Mouse (Mus musculus) cortical plate, adult 2 months (tissue): ENCODE data around the gene Cnot2. TPM values are rescaled to one million over a fixed set of nuclear protein-coding genes. Genes with fewer than 3 reads are reported as not detected.

Source experiments
- H3K27ac ChIP-seq: fragments of 200-500 bp; 2 replicates; pipeline ENCODE4 v1.5.1; 2012; ENCODE audit warnings: low read length, control low read depth, inconsistent platforms; ENCODE audit not compliant: insufficient read depth
- H3K4me1 ChIP-seq: fragments of 200-500 bp; 2 replicates; pipeline ENCODE4 v1.6.1; 2011; ENCODE audit warnings: low read length; ENCODE audit not compliant: control insufficient read depth, insufficient read depth
- H3K4me3 ChIP-seq: fragments of 200-500 bp; 2 replicates; pipeline ENCODE4 v1.5.1; 2011; ENCODE audit warnings: mild to moderate bottlenecking, low read length, control low read depth; ENCODE audit not compliant: insufficient read depth
- CTCF ChIP-seq: fragments of 200-500 bp; IDR thresholded peaks from 2 replicates; pipeline ENCODE4 v1.5.1; 2011; ENCODE audit warnings: mild to moderate bottlenecking, control low read depth, low read length; ENCODE audit not compliant: insufficient read depth; ENCODE audit errors: extremely low read depth
- POLR2A ChIP-seq: fragments of 200-500 bp; IDR thresholded peaks from 2 replicates; pipeline ENCODE4 v1.6.1; 2011; ENCODE audit warnings: mild to moderate bottlenecking, low read length, control low read depth; ENCODE audit not compliant: insufficient read depth; ENCODE audit errors: extremely low read depth
- polyA plus RNA-seq: library from polyadenylated mRNA; depleted of rRNA; stranded (reverse); fragments of >200 nt; gene quantifications from 2 replicates; pipeline ENCODE4 v1.2.3, GENCODE M21; 2012; rRNA removed

The Cnot2 gene
- polyA plus RNA-seq, 1 experiment, result 67.5 TPM

DNA sequence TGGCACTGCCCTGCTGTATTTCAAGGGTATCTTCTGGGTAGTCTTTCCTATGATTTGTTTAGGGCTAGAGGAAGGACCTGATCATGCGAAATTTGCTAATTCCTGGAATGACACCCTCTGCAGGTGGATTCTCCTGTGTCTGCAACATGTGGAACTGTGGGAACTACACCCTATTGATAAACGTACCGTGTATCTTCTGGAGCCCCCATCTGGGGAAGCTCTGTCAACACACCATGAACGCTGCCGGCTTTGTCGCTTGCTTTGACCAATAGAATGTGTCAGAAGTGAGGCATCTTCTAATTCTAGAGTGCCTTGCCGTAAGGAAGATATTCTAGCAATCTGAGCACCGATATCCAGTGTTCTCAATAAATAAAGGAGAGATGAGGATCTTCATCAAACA is 136.5 kb downstream of the Cnot2 start:
- Histone ChIP-seq H3K27ac (no peak overlapping the region), H3K4me1 (no peaks in the 10 kb centered on the region), H3K4me3 (no peak overlapping the region)
- TF ChIP-seq POLR2A (no peak), CTCF (no peak)

DNA sequence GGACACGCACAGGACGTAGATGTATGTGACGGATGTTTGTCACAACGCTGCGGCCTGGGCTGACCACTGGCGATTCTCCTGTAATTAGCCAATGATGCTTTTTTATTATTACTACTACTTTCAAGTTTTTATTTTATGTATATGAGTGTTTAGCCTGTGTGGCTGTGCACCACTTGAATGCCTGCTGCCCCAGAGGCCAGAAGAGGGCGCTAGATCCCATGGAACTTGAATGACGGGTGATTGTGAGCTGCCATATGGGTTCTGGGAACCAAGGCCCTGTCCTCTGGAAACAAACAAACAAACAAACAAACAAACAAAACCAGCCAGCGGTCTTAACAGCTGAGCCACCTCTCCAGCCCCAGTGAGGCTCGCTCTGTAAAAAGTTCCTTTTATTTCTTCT is 136.9 kb downstream of the Cnot2 start:
- TF ChIP-seq CTCF, result no peak
- TF ChIP-seq POLR2A, result no peak
- H3K4me3 ChIP-seq, result no peak overlapping the region
- no peak overlapping the region for H3K27ac ChIP-seq
- no peaks in the 10 kb centered on the region for H3K4me1 ChIP-seq

DNA sequence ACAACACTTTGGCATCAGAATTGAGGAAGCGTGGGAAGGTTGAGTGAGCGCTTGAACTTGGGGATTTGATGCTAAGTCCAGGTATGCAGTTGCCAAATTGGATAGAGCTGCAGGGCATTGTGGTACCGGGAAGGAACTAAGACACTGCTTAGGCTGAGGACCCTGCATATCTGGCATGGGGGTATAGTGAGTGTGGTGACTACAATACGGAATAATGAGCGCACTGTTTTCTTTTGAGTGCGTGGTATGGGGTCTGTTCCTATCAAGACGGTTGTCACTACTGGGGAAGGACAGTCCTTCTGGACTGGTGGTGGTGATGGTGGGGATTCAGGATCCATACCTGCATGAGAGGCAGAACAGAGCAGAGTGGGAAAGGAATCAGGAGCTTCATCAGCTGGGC is 140.4 kb downstream of the Cnot2 start:
- Histone ChIP-seq H3K4me3 (no peak overlapping the region), H3K4me1 (peaks cover 2% of the 10 kb centered on the region; the same call in 1 of the 2 replicates), H3K27ac (no peak overlapping the region)
- TF ChIP-seq POLR2A, result no peak
- no peak for TF ChIP-seq CTCF

DNA sequence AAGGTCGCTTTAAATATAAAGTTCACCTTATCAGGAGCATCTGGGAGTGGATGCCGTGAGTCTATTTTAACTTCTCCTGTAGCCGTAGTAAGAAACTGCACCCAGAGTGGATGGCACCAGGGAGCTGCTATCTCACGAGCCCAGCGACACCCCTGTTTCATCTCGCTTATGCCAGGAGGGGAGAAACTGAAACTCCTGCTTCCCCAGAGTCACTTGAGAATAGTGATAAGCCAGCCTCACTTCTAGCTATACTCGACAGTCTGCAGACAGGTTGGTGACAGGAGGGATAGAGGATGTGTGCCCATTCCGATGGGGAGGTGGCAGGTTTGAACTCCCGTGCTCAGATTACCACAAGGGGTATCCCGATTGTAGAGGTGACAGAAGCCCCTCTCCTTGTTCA is 141.2 kb downstream of the Cnot2 start:
- H3K4me1 ChIP-seq, result peaks cover 3% of the 10 kb centered on the region
- TF ChIP-seq CTCF, result no peak
- no peak overlapping the region for H3K27ac ChIP-seq
- H3K4me3 ChIP-seq, result no peak overlapping the region

DNA sequence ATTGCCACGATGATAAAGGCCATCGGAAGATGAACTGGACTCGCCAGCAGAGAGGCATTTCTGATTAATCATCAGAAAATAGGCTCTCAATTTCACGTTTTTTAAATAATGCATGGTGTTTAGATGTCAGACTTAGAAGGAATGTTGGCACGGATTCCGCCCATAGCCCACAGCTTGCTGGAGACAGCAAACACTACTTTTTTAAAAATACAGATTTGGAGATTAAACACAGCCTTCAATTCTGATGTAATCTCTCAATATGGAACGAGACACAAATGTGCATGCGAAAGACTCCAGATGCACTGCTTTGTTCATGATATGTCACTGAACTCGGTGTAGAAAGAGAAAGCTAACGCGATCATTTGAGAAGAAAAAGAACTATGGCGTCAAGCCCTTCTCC is 145.9 kb downstream of the Cnot2 start:
- Histone ChIP-seq H3K27ac (no peak overlapping the region), H3K4me1 (peaks cover 3% of the 10 kb centered on the region), H3K4me3 (no peak overlapping the region)
- TF ChIP-seq POLR2A (no peak), CTCF (no peak)

Other genes with a start within 250 kb of the Cnot2 start
- 117 and 129 TPM in 2 replicates for gene Kcnmb4, start 107.6 kb downstream of the Cnot2 start, polyA plus RNA-seq